Mouse (Mus musculus) frontal cortex, postnatal 36 days (tissue): ENCODE data around the gene Slco3a1.

Experiments
- DNase-seq, 2 experiments: peaks; one replicate each; pipeline ENCODE4 v3.0.0; 2022; ENCODE audit warnings: low spot score in 2 of 2

Slco3a1 gene

GRCm38 (mm10) chr7:74303611-74304300 is 250.8 kb downstream of the Slco3a1 start:
- no peak for DNase-seq

- no peak for DNase-seq
Observed at GRCm38 (mm10) chr7:74303081-74303480, 251.5 kb downstream of the Slco3a1 start.

- no peak for DNase-seq
Observed at GRCm38 (mm10) chr7:74286531-74286930, 268.0 kb downstream of the Slco3a1 start.

- no peak for DNase-seq
Observed at GRCm38 (mm10) chr7:74280371-74280770, 274.2 kb downstream of the Slco3a1 start.

GRCm38 (mm10) chr7:74279356-74279755 is 275.2 kb downstream of the Slco3a1 start:
- no peak for DNase-seq

- no peak for DNase-seq
Observed at GRCm38 (mm10) chr7:74270089-74270394, 284.5 kb downstream of the Slco3a1 start.

- DNase-seq: no peak
Observed at GRCm38 (mm10) chr7:74269283-74270088, 285.1 kb downstream of the Slco3a1 start.

GRCm38 (mm10) chr7:74266511-74267168 is 287.9 kb downstream of the Slco3a1 start:
- DNase-seq: no peak

GRCm38 (mm10) chr7:74256291-74256690 is 298.3 kb downstream of the Slco3a1 start:
- no peak for DNase-seq

GRCm38 (mm10) chr7:74252066-74252465 is 302.5 kb downstream of the Slco3a1 start:
- DNase-seq: no peak

GRCm38 (mm10) chr7:74241236-74241635 is 313.3 kb downstream of the Slco3a1 start:
- DNase-seq: no peak

GRCm38 (mm10) chr7:74240459-74241172 is 314.0 kb downstream of the Slco3a1 start:
- peak in 1 of 2 experiments; percentile 3 for DNase-seq
